Mouse (Mus musculus): Measurements from ENCODE around the gene Avpi1. TPM values are rescaled to one million over a fixed set of nuclear protein-coding genes. Genes with fewer than 3 reads are reported as not detected.
A peak's percentile ranks its signal among the peaks of the same experiment; 100 is the strongest.

The Avpi1 gene
- polyA plus RNA-seq, 1 experiment, result 41.1 TPM

DNA sequence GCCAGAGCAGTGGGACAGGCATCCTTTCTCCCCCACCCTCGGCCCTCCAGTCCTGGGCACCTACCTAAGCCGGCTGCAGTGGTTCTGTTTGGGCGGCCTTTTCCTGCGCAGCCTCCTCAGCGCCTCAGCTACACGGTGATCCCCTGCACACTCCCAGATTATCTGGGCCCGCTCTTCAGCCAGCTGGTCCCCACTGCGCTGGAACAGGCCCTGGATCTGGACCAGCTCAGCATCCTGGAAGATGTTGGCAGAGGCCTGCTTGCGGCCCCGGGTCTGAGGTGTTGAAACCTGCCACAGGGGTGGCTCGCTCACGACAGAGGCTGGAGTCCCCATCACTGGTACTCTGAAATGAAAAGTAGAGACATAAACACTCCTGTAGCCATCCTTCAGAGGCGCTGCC is 4.2 kb downstream of the Avpi1 start:
- H3K4me1 ChIP-seq (ENCODE audit: control insufficient read depth, insufficient read depth, low read length), result peaks cover 4% of the 10 kb centered on the region
- no peak for TF ChIP-seq CTCF (IDR thresholded peaks at IDR 0.05; ENCODE audit: extremely low read depth, insufficient read depth, low read length)
- no peak for TF ChIP-seq POLR2A (IDR thresholded peaks at IDR 0.05; ENCODE audit: extremely low read depth, insufficient read depth, low read length)
- H3K27ac ChIP-seq (ENCODE audit: insufficient read depth, low read length), result no peak overlapping the region
- no peak overlapping the region for H3K4me3 ChIP-seq (ENCODE audit: insufficient read depth, low read length)

DNA sequence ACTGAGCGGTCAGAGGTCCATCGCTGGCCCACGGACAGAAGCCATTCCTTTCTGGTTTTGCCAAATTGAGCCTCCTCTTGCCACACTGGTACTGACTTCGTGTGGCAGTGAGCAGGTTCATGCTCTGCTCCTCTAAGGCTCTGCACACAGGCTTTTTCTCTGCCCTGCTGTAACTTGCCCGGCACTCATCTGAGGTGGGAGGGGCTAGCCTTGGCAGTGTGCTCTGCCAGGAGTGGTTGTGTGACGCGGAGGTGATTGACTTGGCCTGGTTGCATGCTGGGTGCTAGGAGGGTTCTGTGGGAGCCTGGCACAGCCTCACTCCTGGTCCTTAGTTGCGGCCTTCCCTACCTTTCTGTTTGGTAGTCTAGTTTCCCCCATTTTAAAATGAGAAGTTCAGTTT is 8.4 kb downstream of the Avpi1 start:
- TF ChIP-seq POLR2A (IDR thresholded peaks at IDR 0.05; ENCODE audit: extremely low read depth, insufficient read depth, low read length), result no peak
- TF ChIP-seq CTCF (IDR thresholded peaks at IDR 0.05; ENCODE audit: extremely low read depth, insufficient read depth, low read length), result no peak
- no peaks in the 10 kb centered on the region for H3K4me1 ChIP-seq (ENCODE audit: control insufficient read depth, insufficient read depth, low read length)
- no peak overlapping the region for H3K27ac ChIP-seq (ENCODE audit: insufficient read depth, low read length)
- no peak overlapping the region for H3K4me3 ChIP-seq (ENCODE audit: insufficient read depth, low read length)

DNA sequence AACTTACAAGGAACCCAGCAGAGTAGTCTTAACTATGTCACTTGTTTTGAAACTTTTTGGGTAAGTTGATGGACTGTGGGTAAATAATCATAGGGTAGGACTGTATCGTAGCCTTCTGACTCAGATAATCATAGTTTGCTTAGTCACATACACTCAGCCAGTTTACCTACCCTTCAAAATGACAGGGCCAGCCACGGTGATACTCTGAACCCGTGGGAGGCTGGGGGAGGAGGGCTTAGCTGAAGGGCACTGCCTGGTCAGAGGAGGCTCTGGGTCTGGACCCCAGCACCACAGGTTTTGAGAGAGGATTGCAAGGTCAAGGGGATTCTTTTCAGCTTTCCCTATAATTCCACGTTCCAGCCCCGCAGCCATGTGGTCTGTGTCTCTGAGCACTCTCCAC is 10.3 kb downstream of the Avpi1 start:
- H3K27ac ChIP-seq (ENCODE audit: insufficient read depth, low read length), result no peak overlapping the region
- no peak overlapping the region for H3K4me3 ChIP-seq (ENCODE audit: insufficient read depth, low read length)
- TF ChIP-seq POLR2A (IDR thresholded peaks at IDR 0.05; ENCODE audit: extremely low read depth, insufficient read depth, low read length) (no peak), CTCF (IDR thresholded peaks at IDR 0.05; ENCODE audit: extremely low read depth, insufficient read depth, low read length) (no peak)
- H3K4me1 ChIP-seq (ENCODE audit: control insufficient read depth, insufficient read depth, low read length), result no peaks in the 10 kb centered on the region

DNA sequence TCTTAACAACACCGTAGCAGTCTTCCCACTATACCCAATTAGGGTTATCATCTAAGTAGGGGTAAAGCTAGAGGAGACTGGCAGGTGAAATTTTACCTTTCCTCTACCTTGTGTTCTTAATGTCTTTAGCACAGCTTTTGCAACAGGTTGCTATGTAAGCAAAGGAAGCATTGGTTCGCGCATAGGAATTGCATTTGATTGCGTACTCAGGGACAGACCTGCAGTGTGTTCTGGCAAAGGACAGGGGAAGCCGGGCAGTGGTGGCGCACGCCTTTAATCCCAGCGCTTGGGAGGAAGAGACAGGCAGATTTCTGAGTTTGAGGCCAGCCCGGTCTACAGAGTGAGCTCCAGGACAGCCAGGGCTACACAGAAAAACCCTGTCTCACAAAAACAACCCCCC is 10.7 kb downstream of the Avpi1 start:
- TF ChIP-seq CTCF (IDR thresholded peaks at IDR 0.05; ENCODE audit: extremely low read depth, insufficient read depth, low read length), result no peak
- no peak for TF ChIP-seq POLR2A (IDR thresholded peaks at IDR 0.05; ENCODE audit: extremely low read depth, insufficient read depth, low read length)
- Histone ChIP-seq H3K27ac (ENCODE audit: insufficient read depth, low read length) (no peak overlapping the region), H3K4me3 (ENCODE audit: insufficient read depth, low read length) (no peak overlapping the region), H3K4me1 (ENCODE audit: control insufficient read depth, insufficient read depth, low read length) (no peaks in the 10 kb centered on the region)

DNA sequence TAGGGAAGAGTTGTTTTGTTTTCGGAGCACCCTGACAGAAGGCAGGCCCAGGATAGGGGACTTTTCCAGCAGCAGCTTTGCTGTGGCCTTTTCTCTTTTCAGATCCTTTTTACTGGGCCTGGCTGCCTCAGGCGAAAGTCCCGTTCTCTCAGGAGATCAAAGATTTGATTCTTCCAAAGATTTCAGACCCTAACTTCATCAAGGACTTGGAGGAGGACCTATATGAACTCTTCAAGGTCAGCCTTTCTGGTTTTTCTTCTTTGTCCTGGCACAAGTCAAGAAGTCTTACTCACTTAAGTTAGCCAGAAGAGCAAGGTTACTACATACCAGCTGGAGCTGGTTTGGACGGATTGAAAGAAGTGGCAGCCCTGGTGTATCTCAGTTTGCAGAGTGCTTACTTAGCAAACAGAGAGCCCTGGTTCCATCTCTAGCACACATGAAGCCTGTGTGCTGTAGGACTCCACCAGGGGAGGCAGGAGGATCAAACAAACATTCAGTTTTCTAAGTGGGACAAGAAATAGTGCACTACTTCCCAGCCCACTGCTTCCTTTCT is 13.0 kb downstream of the Avpi1 start:
- Histone ChIP-seq H3K4me3 (ENCODE audit: insufficient read depth, low read length) (no peak overlapping the region), H3K4me1 (ENCODE audit: control insufficient read depth, insufficient read depth, low read length) (no peaks in the 10 kb centered on the region), H3K27ac (ENCODE audit: insufficient read depth, low read length) (no peak overlapping the region)
- TF ChIP-seq CTCF (IDR thresholded peaks at IDR 0.05; ENCODE audit: extremely low read depth, insufficient read depth, low read length) (no peak), POLR2A (IDR thresholded peaks at IDR 0.05; ENCODE audit: extremely low read depth, insufficient read depth, low read length) (no peak)

DNA sequence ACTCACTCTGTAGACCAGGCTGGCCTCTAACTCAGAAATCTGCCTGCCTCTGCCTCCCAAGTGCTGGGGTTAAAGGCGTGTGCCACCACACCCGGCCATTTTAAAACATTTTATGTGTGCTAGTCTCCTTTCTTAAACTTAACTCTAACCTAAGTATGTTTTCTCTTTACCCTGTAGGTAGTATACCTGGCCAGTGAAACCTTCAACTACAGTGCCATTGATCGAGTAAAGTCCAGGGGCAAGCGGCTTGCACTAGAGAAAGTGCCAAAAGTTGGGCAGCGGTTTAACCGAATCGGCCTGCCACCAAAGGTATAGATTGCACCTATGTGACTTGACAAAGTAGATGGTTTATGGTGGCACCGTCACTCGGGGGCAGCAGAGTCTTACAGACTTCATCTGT is 24.2 kb downstream of the Avpi1 start:
- no peak overlapping the region for H3K27ac ChIP-seq (ENCODE audit: insufficient read depth, low read length)
- H3K4me1 ChIP-seq (ENCODE audit: control insufficient read depth, insufficient read depth, low read length), result no peaks in the 10 kb centered on the region; the same call in 1 of the 2 replicates
- H3K4me3 ChIP-seq (ENCODE audit: insufficient read depth, low read length), result no peak overlapping the region
- TF ChIP-seq POLR2A (IDR thresholded peaks at IDR 0.05; ENCODE audit: extremely low read depth, insufficient read depth, low read length) (no peak), CTCF (IDR thresholded peaks at IDR 0.05; ENCODE audit: extremely low read depth, insufficient read depth, low read length) (no peak)

DNA sequence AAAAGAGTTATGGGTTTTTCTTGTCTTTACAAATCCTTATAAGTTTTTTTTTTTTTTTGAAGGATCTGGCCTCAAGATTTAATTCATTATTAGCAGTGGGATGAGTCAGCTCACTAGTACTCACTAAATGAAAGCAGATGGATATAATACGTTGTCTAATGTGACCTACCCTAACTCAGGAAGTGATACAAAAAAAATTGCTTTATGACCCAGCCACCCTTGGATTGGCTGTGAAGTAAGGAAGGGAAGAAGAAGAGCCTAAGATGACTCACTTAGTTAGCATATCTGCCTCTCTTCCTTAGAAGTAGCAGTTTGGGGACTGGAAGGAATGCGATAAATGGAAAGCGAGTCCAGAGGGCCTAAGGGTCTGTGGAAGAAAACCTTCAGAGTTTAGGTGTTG is 29.5 kb downstream of the Avpi1 start:
- TF ChIP-seq POLR2A (IDR thresholded peaks at IDR 0.05; ENCODE audit: extremely low read depth, insufficient read depth, low read length), result no peak
- no peak for TF ChIP-seq CTCF (IDR thresholded peaks at IDR 0.05; ENCODE audit: extremely low read depth, insufficient read depth, low read length)
- H3K27ac ChIP-seq (ENCODE audit: insufficient read depth, low read length), result no peak overlapping the region
- no peak overlapping the region for H3K4me3 ChIP-seq (ENCODE audit: insufficient read depth, low read length)

DNA sequence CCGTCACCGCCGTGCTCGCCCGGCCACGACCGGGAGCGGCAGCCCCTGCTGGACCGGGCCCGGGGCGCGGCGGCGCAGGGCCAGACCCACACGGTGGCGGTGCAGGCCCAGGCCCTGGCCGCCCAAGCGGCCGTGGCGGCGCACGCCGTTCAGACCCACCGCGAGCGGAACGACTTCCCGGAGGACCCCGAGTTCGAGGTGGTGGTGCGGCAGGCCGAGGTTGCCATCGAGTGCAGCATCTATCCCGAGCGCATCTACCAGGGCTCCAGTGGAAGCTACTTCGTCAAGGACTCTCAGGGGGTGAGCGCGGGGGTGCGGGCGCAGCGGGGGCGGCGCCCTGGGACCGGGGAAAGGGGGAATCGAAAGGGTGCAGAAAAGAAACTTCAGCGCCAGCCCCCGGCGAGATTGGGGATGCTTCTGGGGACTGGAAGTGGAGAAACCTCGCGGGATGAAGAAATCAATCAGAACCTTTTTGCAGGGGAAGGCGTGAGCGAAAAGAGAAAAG is 38.2 kb downstream of the Avpi1 start:
- Histone ChIP-seq H3K4me1 (ENCODE audit: control insufficient read depth, insufficient read depth, low read length) (peaks cover 1% of the 10 kb centered on the region; the same call in 1 of the 2 replicates), H3K27ac (ENCODE audit: insufficient read depth, low read length) (no peak overlapping the region), H3K4me3 (ENCODE audit: insufficient read depth, low read length) (peak overlapping the region; percentile 37)
- TF ChIP-seq CTCF (IDR thresholded peaks at IDR 0.05; ENCODE audit: extremely low read depth, insufficient read depth, low read length), result no peak
- TF ChIP-seq POLR2A (IDR thresholded peaks at IDR 0.05; ENCODE audit: extremely low read depth, insufficient read depth, low read length), result no peak

More for the DNA sequence above, 29.5 kb downstream of the Avpi1 start:
- H3K4me1 ChIP-seq (ENCODE audit: control insufficient read depth, insufficient read depth, low read length), result no peaks in the 10 kb centered on the region

DNA sequence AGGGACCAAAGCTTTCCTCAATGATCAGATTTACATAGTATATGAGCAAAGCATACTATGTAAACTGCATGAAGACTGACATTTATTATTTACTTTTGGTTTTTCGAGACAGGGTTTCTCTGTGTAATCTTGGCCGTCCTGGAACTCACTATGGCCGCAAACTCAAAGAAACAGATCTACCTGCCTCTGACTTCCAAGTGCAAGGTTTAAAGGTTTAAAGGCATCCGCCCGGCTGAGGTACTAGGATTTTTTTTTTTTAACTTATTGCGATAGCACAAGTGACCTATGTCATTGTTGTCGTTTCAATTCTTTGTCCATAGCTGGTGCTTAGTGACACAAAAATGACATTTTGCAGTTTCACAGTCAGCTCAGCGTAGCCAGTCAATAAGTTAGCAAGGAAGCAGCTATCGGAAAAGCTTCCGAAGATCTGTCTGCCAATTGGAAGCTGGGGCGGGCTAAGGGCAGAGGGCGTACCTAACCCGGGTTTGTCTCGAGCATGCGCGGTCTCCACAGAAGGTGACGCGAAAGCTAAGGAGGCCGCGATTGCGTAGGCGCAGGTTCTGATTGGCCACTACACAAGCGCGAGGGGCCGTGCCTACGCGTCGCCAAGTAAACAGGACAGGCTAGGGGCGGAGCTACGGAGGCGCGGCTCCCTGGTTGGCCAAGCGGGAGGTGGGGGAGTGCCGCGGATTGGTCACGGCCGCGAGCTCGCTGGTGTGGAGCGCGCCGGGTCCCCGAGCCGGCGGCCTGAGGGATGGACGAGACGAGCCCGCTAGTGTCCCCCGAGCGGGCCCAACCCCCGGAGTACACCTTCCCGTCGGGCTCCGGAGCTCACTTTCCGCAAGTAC is 38.9 kb downstream of the Avpi1 start, which contains the start of gene Pi4k2a:
Pi4k2a (plus strand) TSS at position 723 of the 848 bp plus-strand sequence.
- Histone ChIP-seq H3K4me3 (ENCODE audit: insufficient read depth, low read length) (peak within 1 kb of the TSS; percentile 37), H3K4me1 (ENCODE audit: control insufficient read depth, insufficient read depth, low read length) (peaks cover 1% of the 10 kb centered on the region; the same call in 1 of the 2 replicates), H3K27ac (ENCODE audit: insufficient read depth, low read length) (peak within 1 kb of the TSS; percentile 0; the same call in 1 of the 2 replicates)
- TF ChIP-seq POLR2A (IDR thresholded peaks at IDR 0.05; ENCODE audit: extremely low read depth, insufficient read depth, low read length), result peak; percentile 79
- TF ChIP-seq CTCF (IDR thresholded peaks at IDR 0.05; ENCODE audit: extremely low read depth, insufficient read depth, low read length), result no peak
